Mouse (Mus musculus): ENCODE data around the gene Plcxd2.

Plcxd2 gene

DNA sequence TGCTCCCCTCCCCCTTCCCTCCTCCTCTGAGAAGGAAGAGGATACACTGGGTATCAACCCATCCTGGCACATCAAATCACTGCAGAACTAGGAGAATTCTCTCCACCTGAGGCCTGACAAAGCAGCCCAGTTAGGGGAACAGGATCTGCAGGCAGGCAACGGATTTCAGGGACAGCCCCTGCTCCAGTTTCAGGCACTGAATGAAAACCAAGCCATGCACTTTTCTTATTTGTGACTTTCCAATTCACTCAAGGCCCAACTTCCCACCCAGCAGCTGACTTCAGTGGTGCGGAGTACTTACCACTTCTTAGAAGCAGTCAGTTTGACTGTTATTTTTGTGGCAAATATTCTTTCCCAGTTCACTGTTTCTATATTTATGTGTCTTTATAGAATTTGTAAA is 69.3 kb downstream of the Plcxd2 start:
- no peak for DNase-seq (ENCODE audit: low read depth, low spot score)

DNA sequence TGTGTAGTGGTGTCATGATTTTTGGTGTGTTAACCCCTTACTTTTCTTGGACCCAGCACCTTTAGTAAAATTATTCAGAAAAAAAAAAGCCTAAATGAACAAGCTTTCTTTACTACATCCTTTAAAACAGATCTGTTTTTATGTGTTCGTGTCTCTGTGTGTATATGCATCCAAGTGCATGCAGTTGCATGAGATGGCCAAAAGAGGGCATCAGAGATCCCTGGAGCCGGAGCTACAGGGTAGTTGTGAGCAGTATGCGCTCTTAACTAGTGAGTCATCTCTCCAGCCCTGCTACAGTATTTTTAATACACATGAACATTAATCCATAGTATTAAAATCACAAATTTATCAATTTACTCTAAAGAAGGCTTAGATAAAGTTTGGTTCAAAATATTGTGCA is 70.6 kb downstream of the Plcxd2 start:
- DNase-seq (ENCODE audit: low read depth, low spot score): peak; percentile 43

DNA sequence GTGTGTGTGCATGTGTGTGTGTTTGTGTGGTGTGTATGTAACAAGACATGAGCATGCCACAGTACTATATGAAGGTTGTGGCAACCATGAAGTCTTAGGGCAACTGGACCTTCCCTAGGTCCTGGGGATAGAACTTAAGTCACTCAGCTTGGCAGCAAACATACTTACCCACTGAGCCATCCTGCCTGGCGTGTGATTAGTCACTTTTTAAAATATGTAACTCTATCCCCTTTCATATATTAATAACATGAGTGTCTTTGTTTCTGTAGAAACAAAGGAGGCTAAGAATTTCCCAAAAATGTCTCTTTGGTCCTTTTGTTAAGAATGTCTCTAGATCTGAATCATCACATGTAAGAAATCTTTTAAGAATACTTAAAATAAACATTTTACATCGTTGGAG is 72.6 kb downstream of the Plcxd2 start:
- DNase-seq (ENCODE audit: low read depth, low spot score): no peak

DNA sequence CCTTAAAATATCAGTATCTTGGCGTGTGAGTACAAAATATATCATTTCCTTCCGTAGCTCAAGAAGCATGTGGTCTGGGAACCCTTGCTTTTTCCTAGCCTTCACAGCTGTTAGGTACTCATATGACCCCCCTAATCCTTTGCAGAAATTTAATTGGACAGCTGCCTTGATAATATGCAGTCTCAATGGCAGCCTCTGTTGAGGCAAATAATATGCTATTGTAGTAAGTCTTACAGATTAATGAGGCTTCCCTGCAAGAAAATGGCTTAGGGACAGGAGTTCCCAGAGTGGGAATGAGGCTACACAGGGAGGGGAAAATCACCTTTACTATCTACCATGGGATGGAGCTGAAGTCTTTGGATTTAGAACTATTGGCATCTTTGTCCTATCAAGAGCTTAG is 73.5 kb downstream of the Plcxd2 start:
- no peak for DNase-seq (ENCODE audit: low read depth, low spot score)

DNA sequence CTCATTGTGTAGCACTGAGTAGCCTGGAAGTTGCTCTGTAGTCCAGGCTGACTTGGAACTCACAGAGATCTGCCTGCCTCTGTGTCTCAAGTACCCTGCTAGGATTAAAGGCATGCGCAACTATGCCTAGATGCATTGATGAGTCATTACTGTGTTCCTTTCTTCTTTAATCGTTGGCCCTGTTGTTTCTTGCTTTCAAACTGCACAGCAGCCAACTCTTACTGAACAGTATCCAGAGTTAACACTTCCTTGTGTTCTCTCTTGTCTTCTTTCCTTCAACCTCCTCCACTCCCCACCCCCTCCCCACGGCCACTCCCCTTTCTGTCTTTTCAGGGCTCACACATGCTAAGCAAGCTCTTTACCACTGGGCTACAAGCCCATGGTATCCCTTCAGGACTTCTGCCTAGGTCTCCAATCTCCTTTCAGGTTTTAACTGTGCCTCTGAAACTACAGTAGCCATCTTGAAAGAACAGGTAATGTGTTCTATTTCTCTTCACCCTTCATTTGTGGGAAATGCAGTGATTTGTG is 74.0 kb downstream of the Plcxd2 start:
- peak; percentile 76 for DNase-seq (ENCODE audit: low read depth, low spot score)

DNA sequence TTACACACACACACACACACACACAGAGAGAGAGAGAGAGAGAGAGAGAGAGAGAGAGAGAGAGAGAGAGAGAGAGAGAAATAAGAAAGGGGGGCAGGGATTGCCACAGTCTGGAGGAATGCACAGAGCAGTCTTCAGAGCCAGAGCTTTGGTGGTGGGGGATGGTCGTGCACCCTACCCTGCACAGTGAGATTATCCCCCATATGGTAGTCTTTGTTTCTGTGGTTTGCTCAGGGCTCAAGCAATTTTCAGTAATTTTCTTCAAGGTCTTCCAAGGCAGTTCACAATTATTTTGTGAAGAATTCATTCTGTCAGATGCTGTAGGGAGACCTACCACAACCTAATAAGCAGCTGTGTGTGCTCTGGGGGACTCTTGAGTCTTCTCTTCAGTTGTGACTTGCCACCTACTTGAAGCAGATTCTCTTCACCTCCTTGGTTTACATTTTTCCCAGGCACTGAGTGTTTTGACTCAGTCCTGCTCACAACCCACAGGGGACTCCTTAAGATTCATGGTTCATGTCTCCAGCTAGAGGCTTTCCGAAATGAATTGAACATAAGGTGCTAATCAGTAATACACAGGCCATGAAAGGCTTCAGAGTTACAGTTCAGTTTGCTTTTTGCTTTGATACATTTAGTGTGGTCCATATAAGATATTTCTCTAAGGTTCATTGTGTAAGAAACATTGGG is 75.2 kb downstream of the Plcxd2 start:
- DNase-seq (ENCODE audit: low read depth, low spot score): peak; percentile 10

DNA sequence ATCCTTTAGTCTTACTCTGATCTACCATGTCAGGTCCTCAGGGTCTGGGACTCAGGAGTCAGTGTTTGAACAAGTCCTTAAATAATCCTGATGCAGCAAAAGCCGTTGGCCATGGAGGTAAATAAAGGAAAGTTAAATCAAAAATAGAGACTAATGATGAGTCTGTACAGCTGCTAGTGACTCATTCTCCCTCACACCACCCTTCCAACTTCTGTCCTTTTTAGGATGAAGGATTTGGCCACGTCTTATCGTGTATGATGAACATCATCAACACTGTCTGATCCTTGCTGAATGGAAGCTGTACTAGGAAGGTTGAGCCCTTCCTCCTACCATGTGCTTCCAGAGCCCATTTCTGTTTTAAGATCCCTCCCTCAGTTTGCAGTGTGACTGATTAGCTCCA is 79.7 kb downstream of the Plcxd2 start:
- no peak for DNase-seq (ENCODE audit: low read depth, low spot score)

DNA sequence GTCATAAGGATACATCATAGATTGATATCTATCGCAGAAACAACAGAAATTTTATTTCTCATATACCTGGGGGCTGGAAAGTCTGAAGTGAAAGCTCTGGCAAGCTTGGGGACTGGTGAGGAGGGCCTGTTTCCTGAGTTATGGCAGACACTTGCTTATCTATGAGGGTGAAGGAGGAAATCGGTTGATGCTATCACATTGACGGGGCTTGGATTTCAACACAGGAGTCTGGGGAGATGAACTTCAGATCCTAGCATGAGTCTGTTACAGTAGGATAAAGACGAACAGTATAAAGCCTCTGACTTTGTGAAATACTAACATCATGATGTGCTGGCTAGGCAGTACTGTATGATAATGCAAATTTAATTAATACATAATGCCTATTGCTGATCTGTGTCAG is 81.9 kb downstream of the Plcxd2 start:
- no peak for DNase-seq (ENCODE audit: low read depth, low spot score)

DNA sequence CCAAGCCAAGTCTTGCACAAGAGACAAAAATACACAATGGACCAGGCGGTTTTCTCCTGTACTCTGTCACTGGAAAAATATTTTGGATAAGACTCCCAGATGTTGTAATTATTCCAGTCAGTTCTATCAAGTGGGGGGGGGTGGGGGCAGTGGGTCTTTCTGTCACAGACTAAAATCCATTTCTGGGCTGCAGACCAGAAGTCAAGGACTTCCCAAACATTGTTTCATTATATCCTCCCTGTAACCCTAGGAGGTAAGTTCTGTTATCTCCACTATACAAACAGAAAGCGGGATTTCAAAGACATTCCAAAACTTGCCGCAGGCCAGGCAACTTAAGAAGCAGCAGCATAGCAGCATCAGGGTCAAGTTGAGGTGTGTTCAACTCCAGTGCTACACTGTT is 82.4 kb downstream of the Plcxd2 start:
- DNase-seq (ENCODE audit: low read depth, low spot score): no peak

DNA sequence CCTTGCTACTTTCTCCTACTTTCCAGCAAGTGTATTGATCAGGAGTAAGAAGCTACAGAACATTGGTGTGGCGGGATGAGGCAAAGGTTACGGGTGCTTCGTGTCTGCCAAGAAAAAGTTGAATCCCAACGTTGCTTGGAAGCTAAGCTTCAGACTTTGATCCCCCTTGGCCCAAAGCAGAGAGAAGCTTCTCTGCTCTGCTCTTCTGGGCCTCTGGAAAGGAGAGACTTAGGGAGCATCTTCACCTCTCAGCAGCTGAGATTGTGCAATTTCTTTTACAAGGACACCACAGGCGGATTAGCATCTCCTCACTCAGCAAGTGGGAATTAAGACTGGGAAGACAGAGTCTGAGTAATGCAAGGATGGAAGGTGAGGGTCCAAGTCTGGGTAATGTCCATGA is 83.1 kb downstream of the Plcxd2 start:
- no peak for DNase-seq (ENCODE audit: low read depth, low spot score)

DNA sequence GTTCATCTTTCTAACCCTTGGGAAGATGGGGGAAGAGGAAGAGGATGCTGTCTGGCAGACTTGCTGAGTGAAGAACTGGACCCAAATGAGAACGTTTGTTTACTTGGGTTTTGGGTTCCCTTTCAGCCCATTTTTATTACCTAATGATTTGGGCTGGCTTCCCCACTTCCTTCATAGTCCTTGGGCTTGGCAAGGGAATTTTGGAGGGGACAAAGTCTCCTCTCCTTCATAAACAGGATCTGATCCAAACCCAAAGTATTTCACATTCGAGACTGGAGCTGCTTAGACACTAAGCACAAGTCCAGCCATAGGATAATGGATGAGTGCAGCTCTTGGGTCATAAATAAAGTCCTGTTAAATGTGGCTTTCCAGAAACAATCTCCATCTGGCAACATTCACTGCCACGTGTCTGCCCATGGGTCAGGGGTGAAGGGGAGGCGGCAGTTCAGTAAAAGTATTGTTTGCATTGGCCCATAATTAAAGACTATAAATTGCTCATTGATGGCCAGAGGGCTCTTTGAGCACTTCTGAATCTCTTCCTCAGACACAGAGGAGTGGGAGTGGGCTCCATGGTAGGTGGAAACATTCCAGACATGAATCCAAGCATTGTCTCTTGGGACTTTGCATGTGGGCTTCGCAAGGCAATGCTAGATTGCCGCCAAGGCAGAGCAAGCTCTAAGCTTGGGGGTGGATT is 86.1 kb downstream of the Plcxd2 start:
- no peak for DNase-seq (ENCODE audit: low read depth, low spot score)

DNA sequence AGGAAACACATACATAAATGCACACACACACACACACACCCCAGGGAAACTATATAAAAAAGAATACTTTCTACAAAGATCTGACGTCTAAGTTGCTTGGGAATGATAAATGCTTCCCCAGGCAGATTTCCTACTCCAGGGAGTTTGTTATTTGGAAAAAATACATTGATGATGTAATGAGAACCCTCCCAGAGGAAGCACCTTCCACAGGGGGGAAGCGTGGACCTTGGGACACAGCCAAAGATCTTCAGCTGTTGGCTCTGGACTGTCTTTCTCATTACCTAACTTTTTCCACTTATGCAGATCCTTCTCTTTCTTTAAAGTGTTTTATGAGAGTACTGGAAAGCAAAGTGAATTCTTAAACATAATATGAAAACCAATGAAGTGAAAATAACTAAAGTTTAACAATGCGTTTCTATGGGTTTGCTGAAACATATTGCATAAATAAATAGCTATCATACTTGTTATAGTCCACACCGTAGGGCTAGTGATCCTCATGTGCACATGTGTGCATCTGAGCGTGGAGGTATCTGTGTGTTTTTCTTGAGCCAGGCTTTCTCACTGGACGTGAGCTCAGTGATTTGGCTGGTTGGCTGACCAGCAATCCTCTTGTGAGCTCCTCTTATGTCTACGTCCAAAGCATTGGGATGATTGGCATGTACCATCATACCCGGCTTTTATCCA is 87.3 kb downstream of the Plcxd2 start:
- DNase-seq (ENCODE audit: low read depth, low spot score): no peak

DNA sequence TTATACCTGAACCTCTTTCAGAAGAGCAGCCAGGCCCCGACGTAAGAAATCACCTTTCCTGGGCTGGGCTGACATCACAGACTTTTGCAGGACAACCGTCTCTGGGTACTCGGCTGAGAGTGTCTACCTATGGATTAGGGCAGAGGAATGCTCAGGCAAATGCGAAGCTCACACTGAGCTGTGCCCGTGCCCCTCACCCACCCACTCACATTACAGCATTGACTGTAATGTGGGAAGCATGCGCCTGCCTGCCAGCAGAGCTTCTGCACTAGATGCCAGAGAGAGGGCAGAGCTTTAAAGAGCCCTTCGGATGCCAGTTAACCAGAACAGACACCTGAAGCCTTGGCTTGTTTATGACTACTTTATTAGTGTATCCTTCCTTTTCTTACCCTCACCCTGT is 90.4 kb downstream of the Plcxd2 start:
- DNase-seq (ENCODE audit: low read depth, low spot score): no peak

All from R1 (cell line).